Mouse (Mus musculus) stomach, embryonic 14.5 days (tissue): ENCODE data around the gene Bnc1. TPM values are rescaled to one million over a fixed set of nuclear protein-coding genes. Genes with fewer than 3 reads are reported as not detected.
A peak's percentile ranks its signal among the peaks of the same experiment; 100 is the strongest.

Experiments used
- ATAC-seq: fragments of 200-750 bp; cut with Nextera tagmentation; 2 replicates; pipeline ENCODE4 v1.8.0; 2017; ENCODE audit warnings: low read depth, moderate TSS enrichment; ENCODE audit not compliant: insufficient number of reproducible peaks, insufficient read depth, low FRiP score
- H3K27ac ChIP-seq: fragments of 300-500 bp; sonication (generic); 2 replicates; pipeline ENCODE4 v1.5.1; 2014; ENCODE audit warnings: mild to moderate bottlenecking, low read length, moderate library complexity, mixed read lengths
- H3K27me3 ChIP-seq: fragments of 300-500 bp; sonication (generic); 2 replicates; pipeline ENCODE4 v1.6.1; 2014; ENCODE audit warnings: low read length, control low read depth, mixed read lengths; ENCODE audit not compliant: control insufficient read depth, insufficient read depth
- H3K36me3 ChIP-seq: fragments of 300-500 bp; sonication (generic); 2 replicates; pipeline ENCODE4 v1.6.1; 2014; ENCODE audit warnings: mild to moderate bottlenecking, control low read depth, low read length, moderate library complexity, mixed read lengths; ENCODE audit not compliant: control insufficient read depth, insufficient read depth
- H3K4me1 ChIP-seq: fragments of 300-500 bp; sonication (generic); 2 replicates; pipeline ENCODE4 v1.6.1; 2014; ENCODE audit warnings: low read length, control low read depth, mixed read lengths; ENCODE audit not compliant: control insufficient read depth, insufficient read depth
- H3K4me2 ChIP-seq: fragments of 300-500 bp; sonication (generic); replicated peaks from 2 replicates; pipeline ENCODE4 v1.6.1; 2014; ENCODE audit warnings: low read depth, low read length, control low read depth
- H3K4me3 ChIP-seq: fragments of 300-500 bp; sonication (generic); 2 replicates; pipeline ENCODE4 v1.5.1; 2014; ENCODE audit warnings: low read depth, low read length, control low read depth
- H3K9ac ChIP-seq: fragments of 300-500 bp; sonication (generic); replicated peaks from 2 replicates; pipeline ENCODE4 v1.6.1; 2014; ENCODE audit warnings: low read depth, mild to moderate bottlenecking, control low read depth, low read length, moderate library complexity, mixed read lengths
- H3K9me3 ChIP-seq: fragments of 300-500 bp; sonication (generic); 2 replicates; pipeline ENCODE4 v1.6.1; 2016; ENCODE audit warnings: low read depth, low read length, control low read depth; ENCODE audit not compliant: control insufficient read depth
- WGBS: fragments of 180-500 bp; shearing (Covaris S2); extraction: QIAGEN DNeasy Blood & Tissue Kit; methylation state at CpG from one replicate; pipeline ENCODE4 v1.1.7; 2014; 5-methylcytosine and 5-hydroxymethylcytosine counted together
- polyA plus RNA-seq: library from polyadenylated mRNA; unstranded; fragments of >200 nt; fragmentation: Nextera tagmentation; extraction: Ambion mirVana; gene quantifications from 2 replicates; pipeline ENCODE4 v1.2.1, GENCODE M21; 2014

Gene Bnc1
- polyA plus RNA-seq, 1 experiment from 2014 or later, result 5.9 TPM

- Histone ChIP-seq H3K27me3 (no peaks in the 10 kb centered on the region), H3K4me3 (no peak overlapping the region), H3K4me2 (no peak overlapping the region), H3K4me1 (no peaks in the 10 kb centered on the region), H3K9ac (no peak overlapping the region), H3K27ac (no peak overlapping the region), H3K9me3 (no peaks in the 10 kb centered on the region), H3K36me3 (no peaks in the 10 kb centered on the region)
- ATAC-seq, result no peak
- 85% methylated on average over 4 of the region's 4 CpGs for WGBS
Measured at GRCm38 (mm10) chr7:81968451-81968850, 23.6 kb downstream of the Bnc1 start.

GRCm38 (mm10) chr7:81966195-81966594, 25.9 kb downstream of the Bnc1 start:
- Histone ChIP-seq H3K9me3 (no peaks in the 10 kb centered on the region), H3K27me3 (no peaks in the 10 kb centered on the region), H3K4me1 (no peaks in the 10 kb centered on the region), H3K4me2 (no peak overlapping the region), H3K4me3 (no peak overlapping the region), H3K27ac (no peak overlapping the region), H3K9ac (no peak overlapping the region), H3K36me3 (no peaks in the 10 kb centered on the region)
- 80% methylated on average over 5 of the region's 5 CpGs for WGBS
- ATAC-seq, result no peak

DNA sequence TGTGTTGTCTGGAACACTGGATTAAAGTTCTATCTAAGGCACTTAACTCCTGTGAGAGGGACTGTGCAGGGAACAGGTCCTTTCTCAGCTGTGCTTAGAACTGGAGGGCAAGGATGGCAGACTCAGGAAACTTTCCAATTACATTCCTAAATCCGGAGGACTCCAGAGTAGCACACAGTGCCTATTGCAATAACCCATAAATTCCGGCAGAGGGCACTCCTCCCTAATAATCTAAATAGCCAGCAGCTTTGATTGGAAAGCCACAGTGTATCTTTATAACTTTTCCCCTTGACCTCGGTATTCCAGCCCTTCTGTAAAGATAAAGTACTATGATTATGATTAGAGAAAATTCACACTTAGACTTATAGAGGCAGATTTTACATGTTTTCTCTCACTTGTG, 32.4 kb downstream of the Bnc1 start:
- no peak overlapping the region for H3K27ac ChIP-seq
- no peaks in the 10 kb centered on the region for H3K27me3 ChIP-seq
- no peak overlapping the region for H3K4me3 ChIP-seq
- no peak overlapping the region for H3K4me2 ChIP-seq
- 1% methylated on average over 3 of the region's 3 CpGs for WGBS
- ATAC-seq, result no peak
- H3K4me1 ChIP-seq, result peaks cover 3% of the 10 kb centered on the region; the same call in 1 of the 2 replicates
- no peaks in the 10 kb centered on the region for H3K9me3 ChIP-seq
- no peaks in the 10 kb centered on the region for H3K36me3 ChIP-seq
- H3K9ac ChIP-seq, result no peak overlapping the region

- Histone ChIP-seq H3K4me3 (no peak overlapping the region), H3K4me2 (no peak overlapping the region), H3K9ac (no peak overlapping the region), H3K9me3 (no peaks in the 10 kb centered on the region), H3K36me3 (no peaks in the 10 kb centered on the region), H3K27ac (no peak overlapping the region), H3K27me3 (no peaks in the 10 kb centered on the region), H3K4me1 (peaks cover 3% of the 10 kb centered on the region; the same call in 1 of the 2 replicates)
- ATAC-seq, result 0 out of 2 replicates have a peak, but pooled peaks have one; percentile 37
Measured at GRCm38 (mm10) chr7:81954208-81954846, 37.8 kb downstream of the Bnc1 start.

- Histone ChIP-seq H3K27ac (no peak overlapping the region), H3K36me3 (no peaks in the 10 kb centered on the region), H3K4me1 (no peaks in the 10 kb centered on the region), H3K9me3 (no peaks in the 10 kb centered on the region), H3K4me2 (no peak overlapping the region), H3K27me3 (no peaks in the 10 kb centered on the region), H3K4me3 (no peak overlapping the region), H3K9ac (no peak overlapping the region)
- 60% methylated on average over 2 of the region's 2 CpGs for WGBS
- no peak for ATAC-seq
Measured at GRCm38 (mm10) chr7:81950499-81950898, 41.6 kb downstream of the Bnc1 start.

- ATAC-seq, result no peak
- no peak overlapping the region for H3K4me2 ChIP-seq
- H3K4me3 ChIP-seq, result no peak overlapping the region
- no peak overlapping the region for H3K27ac ChIP-seq
- H3K4me1 ChIP-seq, result no peaks in the 10 kb centered on the region
- H3K36me3 ChIP-seq, result no peaks in the 10 kb centered on the region
- WGBS, result 28% methylated on average over 4 of the region's 4 CpGs
- H3K9me3 ChIP-seq, result no peaks in the 10 kb centered on the region
- H3K27me3 ChIP-seq, result no peaks in the 10 kb centered on the region
- H3K9ac ChIP-seq, result no peak overlapping the region
Measured at GRCm38 (mm10) chr7:81945398-81945797, 46.7 kb downstream of the Bnc1 start.

DNA sequence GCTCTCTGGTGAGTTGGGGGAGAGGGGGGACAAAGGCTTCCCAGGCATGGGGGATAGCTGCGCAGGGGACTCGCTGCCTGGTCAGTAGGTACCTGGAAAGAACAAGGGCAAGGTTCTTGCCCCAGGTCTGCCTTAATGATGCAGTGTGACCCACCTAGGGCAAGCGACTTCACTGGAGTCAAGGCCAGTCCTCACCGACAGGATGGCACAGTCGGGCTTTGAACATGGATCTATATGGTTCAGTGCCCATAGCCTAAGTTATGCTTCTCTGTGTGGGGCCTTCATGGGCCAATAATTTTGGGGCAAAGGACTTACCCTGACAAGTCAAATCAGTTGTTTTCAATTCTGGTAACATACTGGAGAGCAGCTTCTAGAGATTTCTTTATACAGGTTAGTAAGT, 57.3 kb downstream of the Bnc1 start:
- Histone ChIP-seq H3K9me3 (no peaks in the 10 kb centered on the region), H3K36me3 (no peaks in the 10 kb centered on the region), H3K27me3 (no peaks in the 10 kb centered on the region), H3K4me1 (peaks cover 8% of the 10 kb centered on the region; the same call in 1 of the 2 replicates), H3K4me2 (peak overlapping the region; percentile 77), H3K4me3 (peak overlapping the region; percentile 63), H3K9ac (peak overlapping the region; percentile 63), H3K27ac (no peak overlapping the region)
- no peak for ATAC-seq
- 10% methylated on average over 5 of the region's 5 CpGs for WGBS

DNA sequence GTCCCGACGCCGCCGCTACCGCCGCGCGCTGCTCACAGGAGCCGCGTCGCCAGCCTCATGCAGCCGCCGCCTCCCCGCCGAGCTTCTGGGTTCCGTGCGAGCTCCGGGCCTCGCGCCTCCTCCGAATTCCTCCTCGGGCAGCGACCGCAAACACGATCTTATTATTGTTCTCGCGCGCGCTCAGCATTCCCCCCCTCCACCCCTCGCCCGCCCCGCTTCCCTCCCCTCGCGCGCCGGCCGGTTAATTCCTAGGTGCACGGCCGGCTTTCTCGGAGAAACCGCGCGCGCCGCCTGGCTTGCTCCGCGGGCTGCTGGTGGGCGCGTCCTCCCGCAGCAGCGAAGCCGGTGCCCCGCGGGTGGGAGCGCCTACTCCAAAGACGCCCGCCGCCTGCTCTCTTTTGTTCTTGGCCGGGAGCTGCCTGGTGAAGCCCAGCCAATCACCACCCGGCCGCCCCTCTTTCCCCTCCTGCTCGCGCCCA, 57.8 kb downstream of the Bnc1 start, which contains the start of gene Hdgfl3:
TSS of gene Hdgfl3 (minus strand) at position 207 of the 479 bp plus-strand sequence.
- peak within 1 kb of the TSS; percentile 63 for H3K9ac ChIP-seq
- H3K4me3 ChIP-seq, result peak within 1 kb of the TSS; percentile 63
- H3K27me3 ChIP-seq, result no peaks in the 10 kb centered on the region
- H3K36me3 ChIP-seq, result no peaks in the 10 kb centered on the region
- peaks cover 8% of the 10 kb centered on the region; the same call in 1 of the 2 replicates for H3K4me1 ChIP-seq
- no peaks in the 10 kb centered on the region for H3K9me3 ChIP-seq
- peak; percentile 90 for ATAC-seq
- H3K4me2 ChIP-seq, result peak within 1 kb of the TSS; percentile 77
- H3K27ac ChIP-seq, result peak within 1 kb of the TSS; percentile 86
- WGBS, result under 1% methylated on average over 42 of the region's 63 CpGs
